8 mouse cellular contexts compared by ENCODE assay signal in the genomic region with DNA sequence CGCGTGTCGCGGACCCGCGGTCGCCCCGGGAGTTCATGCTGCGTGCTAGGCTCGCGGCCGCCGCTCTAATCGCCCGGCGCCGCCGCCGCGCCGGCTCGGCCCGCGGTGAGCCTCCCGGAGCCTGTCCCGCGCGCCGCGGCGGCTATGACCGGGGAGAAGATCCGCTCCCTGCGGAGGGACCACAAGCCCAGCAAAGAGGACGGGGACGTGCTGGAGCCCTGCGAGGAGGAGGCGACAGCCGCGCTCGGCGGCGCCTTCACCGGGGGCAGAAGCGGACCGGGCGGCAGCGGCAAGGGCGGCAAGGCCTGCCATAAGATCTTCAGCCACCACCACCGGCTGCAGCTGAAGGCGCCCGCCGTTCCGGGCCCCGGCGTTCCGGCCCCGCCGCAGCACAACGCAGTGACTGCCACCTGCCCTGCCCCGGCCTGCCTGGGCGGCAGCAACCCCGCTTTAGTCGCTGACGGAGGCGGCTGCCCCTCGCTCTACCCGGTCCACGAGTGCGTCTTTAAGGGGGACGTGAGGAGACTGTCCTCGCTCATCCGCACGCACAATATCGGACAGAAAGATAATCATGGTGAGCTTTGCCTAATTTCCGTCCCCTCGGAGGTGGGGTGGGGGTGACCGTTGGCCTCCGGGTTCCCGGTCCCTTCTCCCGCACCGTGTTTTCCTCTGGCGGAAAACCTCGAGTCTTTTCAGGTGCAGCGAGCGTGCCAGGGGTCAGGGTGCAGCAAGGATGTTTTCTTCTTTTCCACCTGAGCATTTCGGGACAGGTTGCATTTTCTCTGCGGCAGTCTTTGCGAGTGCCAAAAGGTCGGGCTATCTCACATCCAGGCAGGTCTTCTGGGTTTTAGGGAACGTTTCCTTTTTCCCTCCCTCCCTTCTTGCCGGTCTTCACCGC. TPM values are rescaled to one million over a fixed set of nuclear protein-coding genes. Genes with fewer than 3 reads are reported as not detected.
DNase-seq lines count a peak whose midpoint lies in the region; ATAC-seq and TF ChIP-seq lines count a peak whose summit lies in the region.

No protein-coding gene starts in this region.

- DNase-seq in gastrocnemius, adult 2 months = peak; percentile 54
- DNase-seq in gastrocnemius, postnatal 10 days = no peak
- peak; percentile 54 for DNase-seq in T-cell, adult 2 months (ENCODE audit: low spot score)
- DNase-seq in heart, postnatal 4 days = peak; percentile 46
- peak; percentile 40 to 58 for DNase-seq in kidney, postnatal 4 days
- DNase-seq in lung, postnatal 4 days = peak; percentile 59 to 60

- ATAC-seq in embryonic facial prominence, embryonic 12.5 days (ENCODE audit: insufficient number of reproducible peaks, insufficient read depth, low FRiP score, low TSS enrichment) = peak; percentile 59

- H3K4me3 ChIP-seq in gastrocnemius, adult 2 months = peak overlapping the region; percentile 98
- peak overlapping the region; percentile 92 for H3K4me3 ChIP-seq in embryonic facial prominence, embryonic 12.5 days
- H3K4me3 ChIP-seq in small intestine, adult 2 months (ENCODE audit: low read depth, low read length) = peak overlapping the region; percentile 70

- TF ChIP-seq POLR2A in small intestine, adult 2 months (IDR thresholded peaks at IDR 0.05; ENCODE audit: low read depth, low read length) = no peak

- H3K4me2 ChIP-seq in embryonic facial prominence, embryonic 12.5 days (replicated peaks) = peak overlapping the region; percentile 64

- H3K36me3 ChIP-seq in embryonic facial prominence, embryonic 12.5 days = no peaks in the 10 kb centered on the region
- H3K36me3 ChIP-seq in small intestine, adult 2 months (ENCODE audit: control insufficient read depth, insufficient read depth, low read length) = no peaks in the 10 kb centered on the region; the same call in 1 of the 2 replicates

- peak overlapping the region; percentile 99 for H3K27ac ChIP-seq in gastrocnemius, adult 2 months
- peak overlapping the region; percentile 97 for H3K27ac ChIP-seq in embryonic facial prominence, embryonic 12.5 days
- peak overlapping the region; percentile 94 for H3K27ac ChIP-seq in small intestine, adult 2 months (ENCODE audit: insufficient read depth, low read depth, low read length)

- H3K9ac ChIP-seq in embryonic facial prominence, embryonic 12.5 days = peak overlapping the region; percentile 91

- H3K4me1 ChIP-seq in embryonic facial prominence, embryonic 12.5 days = peaks cover 11% of the 10 kb centered on the region
- peaks cover 4% of the 10 kb centered on the region; the same call in 1 of the 2 replicates for H3K4me1 ChIP-seq in small intestine, adult 2 months (ENCODE audit: control insufficient read depth, insufficient read depth, insufficient read length, low read length)

- under 1% methylated on average over 90 of the region's 93 CpGs for WGBS in embryonic facial prominence, embryonic 12.5 days
- WGBS in small intestine, adult 2 months = under 1% methylated on average over 90 of the region's 93 CpGs

- H3K27me3 ChIP-seq in embryonic facial prominence, embryonic 12.5 days = no peaks in the 10 kb centered on the region
- H3K27me3 ChIP-seq in small intestine, adult 2 months (ENCODE audit: control insufficient read depth, insufficient read depth, low read length) = no peaks in the 10 kb centered on the region

- H3K9me3 ChIP-seq in embryonic facial prominence, embryonic 12.5 days = no peaks in the 10 kb centered on the region

- intact Hi-C loops in gastrocnemius, adult 2 months (cut with DNase I) = loop anchor here (1.0 kb wide), 1 partner anchor 89 kb away; a partner anchor contains a TSS

- TF ChIP-seq CTCF in gastrocnemius, adult 2 months (IDR thresholded peaks at IDR 0.05) = no peak
- no peak for TF ChIP-seq CTCF in small intestine, adult 2 months (IDR thresholded peaks at IDR 0.05; ENCODE audit: extremely low read depth, insufficient read length, insufficient replicate concordance, low read depth, low read length)

RNA-seq across cellular contexts. Expression of a gene that starts 0.6 kb away (rescaled TPM):
- total RNA-seq in gastrocnemius, adult 2 months (2021) = 10 to 100 TPM; 25.4 to 30.0 TPM
- 10 to 100 TPM; 30.0 to 36.3 TPM for total RNA-seq in gastrocnemius, postnatal 10 days (2021)
- polyA plus RNA-seq in embryonic facial prominence, embryonic 12.5 days (2016; fragmentation: Nextera tagmentation; extraction: Ambion mirVana) = 20.3 and 22.6 TPM in 2 replicates
- 10 to 100 TPM; 39.7 to 40.0 TPM for total RNA-seq in heart, postnatal 4 days (2021)
- polyA plus RNA-seq in small intestine, adult 2 months (2012; rRNA removed) = 13.9 and 29.5 TPM in 2 replicates

RNA-seq across cellular contexts. Expression of a gene that starts 22.8 kb away (rescaled TPM):
- total RNA-seq in gastrocnemius, adult 2 months (2021) = 1 to 10 TPM; 3.6 to 5.0 TPM
- total RNA-seq in gastrocnemius, postnatal 10 days (2021) = under 1 TPM; 0.61 to 0.82 TPM
- polyA plus RNA-seq in embryonic facial prominence, embryonic 12.5 days (2016; fragmentation: Nextera tagmentation; extraction: Ambion mirVana) = 15.3 TPM in 2 replicates
- total RNA-seq in heart, postnatal 4 days (2021) = under 1 TPM; 0.18 to 0.31 TPM
- polyA plus RNA-seq in small intestine, adult 2 months (2012; rRNA removed) = 9.9 and 15.2 TPM in 2 replicates
